Mouse (Mus musculus) midbrain, embryonic 12.5 days (tissue): ENCODE results near the gene Tnpo2. TPM values are rescaled to one million over a fixed set of nuclear protein-coding genes. Genes with fewer than 3 reads are reported as not detected.
A peak's percentile ranks its signal among the peaks of the same experiment; 100 is the strongest.
"Not testable (repeated sequence)": the region's sequence is repeated elsewhere in the genome, so short reads cannot be mapped to it uniquely, and the experiment has no call there.

ENCODE experiments used
- ATAC-seq: fragments of 200-750 bp; cut with Nextera tagmentation; 2 replicates; pipeline ENCODE4 v1.8.0; 2017; ENCODE audit warnings: low read depth, moderate TSS enrichment, moderate library complexity; ENCODE audit not compliant: low FRiP score
- H3K27ac ChIP-seq: fragments of 300-500 bp; sonication (generic); replicated peaks from 2 replicates; pipeline ENCODE4 v1.5.1; 2016; ENCODE audit warnings: mild to moderate bottlenecking
- H3K27me3 ChIP-seq: fragments of 300-500 bp; sonication (generic); 2 replicates; pipeline ENCODE4 v1.6.1; 2016; ENCODE audit warnings: mild to moderate bottlenecking
- H3K36me3 ChIP-seq: fragments of 300-500 bp; sonication (generic); 2 replicates; pipeline ENCODE4 v1.6.1; 2016
- H3K4me1 ChIP-seq: fragments of 300-500 bp; sonication (generic); 2 replicates; pipeline ENCODE4 v1.6.1; 2016
- H3K4me2 ChIP-seq: fragments of 300-500 bp; sonication (generic); replicated peaks from 2 replicates; pipeline ENCODE4 v1.6.1; 2016; ENCODE audit warnings: mild to moderate bottlenecking, moderate library complexity
- H3K4me3 ChIP-seq: fragments of 300-500 bp; sonication (generic); 2 replicates; pipeline ENCODE4 v1.5.1; 2016; ENCODE audit warnings: mild to moderate bottlenecking
- H3K9ac ChIP-seq: fragments of 300-500 bp; sonication (generic); replicated peaks from 2 replicates; pipeline ENCODE4 v1.6.1; 2016; ENCODE audit warnings: mild to moderate bottlenecking, moderate library complexity
- H3K9me3 ChIP-seq: fragments of 300-500 bp; sonication (generic); 2 replicates; pipeline ENCODE4 v1.6.1; 2016; ENCODE audit warnings: mild to moderate bottlenecking
- WGBS: fragments of 180-500 bp; shearing (Covaris S2); methylation state at CpG from one replicate; pipeline ENCODE4 v1.1.7; 2016; 5-methylcytosine and 5-hydroxymethylcytosine counted together
- polyA plus RNA-seq: library from polyadenylated mRNA; unstranded; fragments of >200 nt; fragmentation: Nextera tagmentation; extraction: Ambion mirVana; gene quantifications from 2 replicates; pipeline ENCODE4 v1.2.1, GENCODE M21; 2016

Tnpo2 gene
- polyA plus RNA-seq, 1 experiment from 2014 or later: 42.0 TPM

- Histone ChIP-seq H3K4me1 (peaks cover 24% of the 10 kb centered on the region), H3K27ac (no peak overlapping the region), H3K9ac (no peak overlapping the region), H3K9me3 (no peaks in the 10 kb centered on the region), H3K27me3 (no peaks in the 10 kb centered on the region), H3K36me3 (peaks cover 54% of the 10 kb centered on the region), H3K4me3 (no peak overlapping the region), H3K4me2 (no peak overlapping the region)
- 84% methylated on average over 9 of the region's 9 CpGs for WGBS
- ATAC-seq: no peak
Measured at GRCm38 (mm10) chr8:85076001-85076400, 39.3 kb downstream of the Tnpo2 start.

DNA sequence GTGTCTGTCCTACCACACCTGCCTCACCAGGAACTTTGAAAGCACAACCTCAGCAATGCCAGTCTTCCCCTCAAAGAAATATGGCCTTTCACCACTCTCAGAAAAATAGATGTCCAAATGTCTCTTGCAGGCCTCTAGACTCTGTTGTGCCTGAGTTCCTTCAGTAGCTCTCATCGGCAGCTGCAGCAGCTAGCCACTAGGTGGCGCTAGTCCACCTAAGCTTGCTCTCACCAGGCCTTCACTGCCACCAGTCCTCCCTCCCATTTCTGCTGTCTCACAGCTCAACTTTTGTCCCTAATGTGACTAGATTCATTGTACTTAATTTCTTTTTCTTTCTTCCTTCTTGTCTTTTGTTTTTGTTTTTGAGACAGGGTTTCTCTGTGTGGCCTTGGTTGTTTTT lies 40.3 kb downstream of the Tnpo2 start:
- ATAC-seq: peak; percentile 28; the same call in 1 of the 2 replicates
- 0% methylated on average over 2 of the region's 2 CpGs for WGBS
- peaks cover 54% of the 10 kb centered on the region for H3K36me3 ChIP-seq

DNA sequence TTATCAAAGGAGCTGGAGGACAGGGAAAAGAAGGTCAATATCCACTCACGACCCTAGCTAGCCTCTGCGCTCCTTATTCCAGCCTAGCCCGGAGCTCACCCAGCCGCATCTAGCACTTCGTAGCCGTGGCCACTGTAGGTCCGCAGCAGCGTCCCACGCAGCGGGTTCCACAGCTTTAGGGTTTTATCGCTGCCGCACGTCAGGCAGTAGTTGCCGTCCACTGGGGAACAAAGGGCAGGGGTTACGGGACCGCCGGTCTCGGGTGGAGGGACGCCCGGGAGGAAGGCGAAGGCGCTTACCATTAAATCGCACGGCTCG lies 43.5 kb downstream of the Tnpo2 start:
- no peak for ATAC-seq
- 0% methylated on average over 25 of the region's 25 CpGs for WGBS
- Histone ChIP-seq H3K36me3 (peaks cover 34% of the 10 kb centered on the region), H3K27ac (no peak overlapping the region; the same call in 1 of the 2 replicates), H3K4me2 (peak overlapping the region; percentile 96), H3K27me3 (peaks cover 7% of the 10 kb centered on the region; the same call in 1 of the 2 replicates), H3K4me3 (peak overlapping the region; percentile 83), H3K9ac (peak overlapping the region; percentile 85), H3K4me1 (peaks cover 34% of the 10 kb centered on the region), H3K9me3 (no peaks in the 10 kb centered on the region)

More for the DNA sequence above, 40.3 kb downstream of the Tnpo2 start:
- H3K27ac ChIP-seq: no peak overlapping the region
- H3K27me3 ChIP-seq: no peaks in the 10 kb centered on the region
- no peak overlapping the region for H3K4me3 ChIP-seq
- peaks cover 31% of the 10 kb centered on the region for H3K4me1 ChIP-seq
- no peaks in the 10 kb centered on the region for H3K9me3 ChIP-seq
- no peak overlapping the region for H3K9ac ChIP-seq
- H3K4me2 ChIP-seq: no peak overlapping the region

DNA sequence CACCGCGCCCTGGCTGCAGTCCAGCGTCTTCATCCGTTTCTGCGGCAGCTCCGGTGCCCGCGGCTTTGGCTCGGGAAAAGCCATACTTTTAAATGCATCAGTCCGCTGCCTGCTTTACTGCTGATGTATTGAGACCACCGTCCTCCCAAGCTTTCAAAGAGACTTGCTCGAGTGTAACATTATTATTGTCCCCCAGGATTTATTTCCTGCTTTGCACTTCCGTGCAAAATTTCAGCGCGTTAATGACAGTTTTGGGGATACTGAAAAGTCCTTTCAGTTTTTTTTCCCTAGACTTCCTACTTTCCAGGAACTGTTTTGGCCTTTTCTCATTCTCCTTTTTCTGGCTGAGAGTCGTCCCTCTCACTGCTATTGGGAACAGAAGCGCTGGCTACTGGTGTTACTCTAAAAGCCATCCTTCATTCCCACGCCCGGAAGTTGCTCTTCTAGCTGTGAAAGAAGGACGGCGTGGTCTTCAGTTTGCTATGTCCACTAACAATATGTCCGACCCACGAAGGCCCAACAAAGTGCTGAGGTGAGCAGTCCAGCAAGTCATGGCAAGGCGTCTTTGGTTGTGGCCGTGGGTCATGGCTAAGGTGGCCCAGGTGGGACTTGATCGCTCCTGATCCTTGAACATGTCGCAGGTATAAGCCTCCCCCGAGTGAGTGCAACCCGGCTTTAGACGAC lies 44.0 kb downstream of the Tnpo2 start, which contains the start of gene Wdr83os:
Wdr83os (plus strand) TSS at position 209 of the 684 bp plus-strand sequence.
- Histone ChIP-seq H3K36me3 (peaks cover 32% of the 10 kb centered on the region), H3K27me3 (peaks cover 7% of the 10 kb centered on the region; the same call in 1 of the 2 replicates), H3K9ac (peak within 1 kb of the TSS; percentile 85), H3K4me3 (peak within 1 kb of the TSS; percentile 83), H3K27ac (no peak within 1 kb of the TSS; the same call in 1 of the 2 replicates), H3K9me3 (no peaks in the 10 kb centered on the region), H3K4me1 (peaks cover 34% of the 10 kb centered on the region), H3K4me2 (peak within 1 kb of the TSS; percentile 96)
- WGBS: under 1% methylated on average over 30 of the region's 30 CpGs
- peak; percentile 31; the same call in 1 of the 2 replicates for ATAC-seq

- Histone ChIP-seq H3K27ac (no peak within 1 kb of the TSS; the same call in 1 of the 2 replicates), H3K9me3 (no peaks in the 10 kb centered on the region), H3K4me1 (peaks cover 34% of the 10 kb centered on the region), H3K36me3 (peaks cover 27% of the 10 kb centered on the region), H3K4me2 (peak within 1 kb of the TSS; percentile 96), H3K27me3 (peaks cover 7% of the 10 kb centered on the region; the same call in 1 of the 2 replicates), H3K9ac (peak within 1 kb of the TSS; percentile 85), H3K4me3 (peak within 1 kb of the TSS; percentile 83)
- peak; percentile 32; the same call in 1 of the 2 replicates for ATAC-seq
- WGBS: 5% methylated on average over 9 of the region's 9 CpGs
Measured at GRCm38 (mm10) chr8:85081216-85081555, 44.5 kb downstream of the Tnpo2 start, which contains the start of gene Wdr83. Gene Wdr83 (minus strand): TSS chr8:85081306.

DNA sequence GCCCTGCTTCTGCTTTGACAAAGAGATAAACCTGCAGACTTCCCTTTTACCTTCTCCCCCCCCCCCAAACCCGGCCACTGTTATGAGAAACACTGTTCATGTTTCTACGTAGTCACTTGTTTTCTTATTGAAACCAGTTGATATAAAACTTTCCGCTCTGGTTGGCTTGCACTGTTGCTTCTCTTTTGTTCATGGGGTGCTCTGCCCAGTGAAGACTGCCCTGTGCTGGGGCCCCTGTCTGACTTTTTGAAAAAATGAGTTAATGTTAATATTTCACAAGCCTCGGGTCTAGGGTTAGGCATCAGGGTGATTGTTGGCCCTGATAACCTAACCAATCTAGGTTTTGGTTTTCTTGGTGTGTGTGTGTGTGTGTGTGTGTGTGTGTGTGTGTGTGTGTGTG lies 45.5 kb downstream of the Tnpo2 start:
- H3K27me3 ChIP-seq, H3K9me3 ChIP-seq, H3K4me3 ChIP-seq, H3K9ac ChIP-seq, ATAC-seq, H3K27ac ChIP-seq, H3K4me2 ChIP-seq: not testable (repeated sequence)
- WGBS: 88% methylated on average over 4 of the region's 4 CpGs
- peaks cover 29% of the 10 kb centered on the region for H3K36me3 ChIP-seq
- peaks cover 33% of the 10 kb centered on the region for H3K4me1 ChIP-seq

GRCm38 (mm10) chr8:85083108-85083813 lies 46.5 kb downstream of the Tnpo2 start, which contains the start of gene Man2b1:
Gene Man2b1 (plus strand): TSS chr8:85083270.
- no peak within 1 kb of the TSS for H3K27ac ChIP-seq
- WGBS: 1% methylated on average over 30 of the region's 30 CpGs
- peak within 1 kb of the TSS; percentile 64 for H3K4me3 ChIP-seq
- peaks cover 7% of the 10 kb centered on the region; the same call in 1 of the 2 replicates for H3K27me3 ChIP-seq
- peaks cover 31% of the 10 kb centered on the region for H3K4me1 ChIP-seq
- no peaks in the 10 kb centered on the region for H3K9me3 ChIP-seq
- peak within 1 kb of the TSS; percentile 92 for H3K4me2 ChIP-seq
- ATAC-seq: peak; percentile 78
- peaks cover 28% of the 10 kb centered on the region for H3K36me3 ChIP-seq
- peak within 1 kb of the TSS; percentile 72 for H3K9ac ChIP-seq

DNA sequence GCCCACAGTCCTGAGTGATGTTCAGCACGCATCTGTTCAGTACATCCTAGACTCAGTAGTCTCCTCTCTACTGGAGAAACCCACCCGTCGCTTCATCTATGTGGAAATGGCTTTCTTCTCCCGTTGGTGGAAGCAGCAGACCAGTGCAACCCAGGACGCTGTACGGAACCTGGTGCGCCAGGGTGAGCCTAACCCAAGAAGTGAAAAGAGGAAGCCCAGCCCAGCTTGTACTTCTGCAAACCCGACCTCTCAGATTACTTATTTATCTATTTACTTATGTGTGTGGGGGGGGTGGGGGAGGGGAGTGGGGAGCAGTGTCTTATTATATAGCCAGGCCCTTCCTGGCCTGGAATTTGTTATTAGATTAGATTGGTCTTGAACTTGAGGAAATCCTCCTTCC lies 47.9 kb downstream of the Tnpo2 start:
- no peaks in the 10 kb centered on the region for H3K9me3 ChIP-seq
- H3K4me1 ChIP-seq: peaks cover 27% of the 10 kb centered on the region
- ATAC-seq: no peak
- no peak overlapping the region for H3K4me2 ChIP-seq
- peaks cover 7% of the 10 kb centered on the region; the same call in 1 of the 2 replicates for H3K27me3 ChIP-seq
- no peak overlapping the region for H3K27ac ChIP-seq
- no peak overlapping the region for H3K4me3 ChIP-seq
- 89% methylated on average over 8 of the region's 8 CpGs for WGBS
- peaks cover 30% of the 10 kb centered on the region for H3K36me3 ChIP-seq
- H3K9ac ChIP-seq: no peak overlapping the region

DNA sequence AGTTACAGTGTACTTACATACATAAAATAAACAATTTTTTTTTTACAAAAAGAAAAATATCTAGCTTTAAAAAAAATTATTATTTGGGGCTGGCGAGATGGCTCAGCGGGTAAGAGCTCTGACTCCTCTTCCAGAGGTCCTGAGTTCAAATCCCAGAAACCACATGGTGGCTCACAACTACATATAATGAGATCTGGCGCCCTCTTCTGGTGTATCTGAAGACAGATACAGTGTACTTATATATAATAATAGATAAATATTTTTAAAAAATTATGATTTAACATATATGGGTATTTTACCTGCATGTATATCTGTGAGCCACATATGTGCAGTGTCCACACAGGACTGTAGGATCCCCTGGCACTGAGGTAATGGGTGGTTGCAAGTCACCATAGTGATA lies 49.5 kb downstream of the Tnpo2 start:
- no peak overlapping the region for H3K4me2 ChIP-seq
- peaks cover 35% of the 10 kb centered on the region for H3K36me3 ChIP-seq
- H3K27me3 ChIP-seq: peaks cover 7% of the 10 kb centered on the region; the same call in 1 of the 2 replicates
- H3K9me3 ChIP-seq: no peaks in the 10 kb centered on the region
- ATAC-seq: no peak
- no peak overlapping the region for H3K27ac ChIP-seq
- H3K9ac ChIP-seq: no peak overlapping the region
- H3K4me1 ChIP-seq: peaks cover 21% of the 10 kb centered on the region
- 75% methylated on average over 3 of the region's 3 CpGs for WGBS
- H3K4me3 ChIP-seq: no peak overlapping the region

GRCm38 (mm10) chr8:85088771-85089170 lies 52.1 kb downstream of the Tnpo2 start:
- Histone ChIP-seq H3K9ac (no peak overlapping the region), H3K4me3 (no peak overlapping the region), H3K27ac (no peak overlapping the region), H3K27me3 (peaks cover 5% of the 10 kb centered on the region; the same call in 1 of the 2 replicates), H3K9me3 (no peaks in the 10 kb centered on the region), H3K4me2 (no peak overlapping the region), H3K4me1 (peaks cover 3% of the 10 kb centered on the region), H3K36me3 (peaks cover 51% of the 10 kb centered on the region)
- 87% methylated on average over 2 of the region's 2 CpGs for WGBS
- no peak for ATAC-seq

- Histone ChIP-seq H3K27me3 (no peaks in the 10 kb centered on the region), H3K27ac (no peak overlapping the region), H3K9me3 (no peaks in the 10 kb centered on the region), H3K36me3 (peaks cover 66% of the 10 kb centered on the region), H3K4me1 (no peaks in the 10 kb centered on the region), H3K4me2 (no peak overlapping the region), H3K9ac (no peak overlapping the region), H3K4me3 (no peak overlapping the region)
- ATAC-seq: no peak
- 91% methylated on average over 11 of the region's 11 CpGs for WGBS
Measured at GRCm38 (mm10) chr8:85090856-85091255, 54.1 kb downstream of the Tnpo2 start.

DNA sequence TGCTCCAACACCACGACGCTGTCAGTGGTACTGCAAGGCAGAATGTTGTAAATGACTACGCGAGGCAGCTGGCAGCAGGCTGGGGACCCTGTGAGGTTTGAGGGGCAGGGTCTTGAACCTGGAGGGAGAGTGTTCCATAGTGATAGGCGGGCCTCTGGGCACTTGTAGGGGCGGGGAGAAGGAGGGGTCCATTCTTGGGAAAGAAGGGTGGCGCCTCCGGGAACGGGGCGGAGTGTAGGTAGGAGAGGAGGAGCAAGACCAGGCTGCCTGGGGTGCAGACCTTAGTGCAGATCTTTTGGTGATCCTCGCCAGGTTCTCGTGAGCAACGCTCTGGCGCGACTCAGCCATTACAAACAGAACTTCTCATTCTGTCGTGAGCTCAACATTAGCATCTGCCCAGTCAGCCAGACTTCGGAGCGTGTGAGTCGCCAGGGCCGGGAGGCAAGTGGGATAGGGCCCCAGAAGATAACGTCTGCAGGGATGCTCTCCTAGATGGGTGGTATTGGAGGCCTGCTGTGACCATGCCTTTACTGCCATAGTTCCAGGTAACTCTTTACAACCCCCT lies 54.9 kb downstream of the Tnpo2 start:
- Histone ChIP-seq H3K4me2 (no peak overlapping the region), H3K27ac (no peak overlapping the region), H3K9ac (no peak overlapping the region), H3K4me3 (no peak overlapping the region), H3K27me3 (no peaks in the 10 kb centered on the region), H3K9me3 (no peaks in the 10 kb centered on the region), H3K36me3 (peaks cover 72% of the 10 kb centered on the region), H3K4me1 (no peaks in the 10 kb centered on the region)
- 35% methylated on average over 21 of the region's 21 CpGs for WGBS
- ATAC-seq: no peak
